Mouse (Mus musculus): ENCODE results near the gene Arhgdia. TPM values are rescaled to one million over a fixed set of nuclear protein-coding genes. Genes with fewer than 3 reads are reported as not detected.

Arhgdia gene
- polyA plus RNA-seq, 1 experiment: 760 TPM

DNA sequence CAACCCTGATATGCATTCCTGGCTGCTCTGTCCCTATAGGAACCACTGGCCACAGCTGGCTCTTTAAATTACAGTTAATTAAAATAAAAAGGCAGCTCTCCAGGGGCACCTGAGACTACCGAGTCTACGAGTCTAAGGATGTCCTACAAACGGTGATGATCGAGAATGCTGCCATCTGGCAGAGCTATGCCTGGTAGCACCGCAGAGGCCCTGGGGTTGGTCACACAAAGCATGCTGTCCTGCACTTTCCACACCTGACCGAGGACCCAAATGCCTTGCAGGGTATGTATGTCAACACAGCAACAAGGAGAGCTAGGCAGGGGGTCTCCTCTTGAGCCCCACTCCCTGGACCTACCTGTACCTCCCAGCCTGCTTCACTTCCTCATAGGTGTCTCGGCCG, 32.6 kb upstream of the Arhgdia start:
- TF ChIP-seq POLR2A (IDR thresholded peaks at IDR 0.05; ENCODE audit: borderline replicate concordance, low read depth, low read length): no peak
- no peak for TF ChIP-seq CTCF (IDR thresholded peaks at IDR 0.05; ENCODE audit: low read depth, low read length)
- Histone ChIP-seq H3K27ac (ENCODE audit: insufficient read depth, low read depth, low read length) (no peak overlapping the region), H3K4me3 (ENCODE audit: insufficient read depth, low read length) (no peak overlapping the region), H3K4me1 (ENCODE audit: control insufficient read depth, insufficient read depth, low read length) (peaks cover 17% of the 10 kb centered on the region)

DNA sequence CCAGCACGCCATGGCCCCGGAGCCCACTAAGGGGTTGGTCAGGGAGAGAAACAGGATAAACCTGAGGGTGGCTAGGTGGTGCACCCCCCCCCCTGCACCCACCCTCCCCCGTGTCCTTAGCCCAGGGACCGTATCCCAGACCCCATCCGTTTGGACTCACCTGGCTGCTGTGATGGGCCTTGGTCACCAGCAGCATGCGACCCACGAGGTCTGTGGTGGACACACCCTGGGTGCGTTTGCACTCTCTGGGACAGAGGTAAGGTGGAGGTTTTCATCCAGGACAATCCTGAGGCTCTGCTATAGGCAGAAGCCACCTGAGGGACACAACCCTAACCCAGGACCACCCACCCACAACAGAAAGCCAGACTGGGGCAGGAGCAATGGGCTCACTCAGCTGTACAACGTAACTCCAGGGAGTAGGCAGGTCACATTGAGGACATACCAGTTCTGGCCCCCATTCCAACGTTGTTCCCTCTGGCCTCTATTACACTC, 32.1 kb upstream of the Arhgdia start:
- no peak for TF ChIP-seq CTCF (IDR thresholded peaks at IDR 0.05; ENCODE audit: low read depth, low read length)
- no peak for TF ChIP-seq POLR2A (IDR thresholded peaks at IDR 0.05; ENCODE audit: borderline replicate concordance, low read depth, low read length)
- H3K27ac ChIP-seq (ENCODE audit: insufficient read depth, low read depth, low read length): no peak overlapping the region
- H3K4me1 ChIP-seq (ENCODE audit: control insufficient read depth, insufficient read depth, low read length): peaks cover 17% of the 10 kb centered on the region
- H3K4me3 ChIP-seq (ENCODE audit: insufficient read depth, low read length): no peak overlapping the region

DNA sequence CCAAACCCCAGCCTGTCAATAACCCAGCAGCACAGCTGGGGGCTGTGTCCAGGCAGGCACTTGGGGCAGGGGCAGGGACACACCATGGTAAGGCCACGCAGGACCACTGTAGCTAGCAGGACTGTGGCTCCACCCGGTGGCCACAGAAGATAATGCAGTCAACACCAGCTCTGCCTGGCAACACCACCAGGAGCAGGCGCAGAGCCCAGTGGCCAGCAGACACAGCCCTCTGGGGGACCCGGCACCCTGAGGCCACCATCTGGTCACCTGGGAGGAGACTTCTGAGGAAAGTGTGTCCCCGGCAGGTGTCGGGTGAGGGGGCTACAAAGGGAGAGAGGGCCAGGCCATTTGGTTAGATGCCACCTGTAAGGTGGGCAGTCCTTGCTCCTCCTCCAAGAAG, 31.3 kb upstream of the Arhgdia start:
- Histone ChIP-seq H3K4me1 (ENCODE audit: control insufficient read depth, insufficient read depth, low read length) (peaks cover 15% of the 10 kb centered on the region), H3K4me3 (ENCODE audit: insufficient read depth, low read length) (no peak overlapping the region), H3K27ac (ENCODE audit: insufficient read depth, low read depth, low read length) (no peak overlapping the region)
- peak; percentile 54 for TF ChIP-seq CTCF (IDR thresholded peaks at IDR 0.05; ENCODE audit: low read depth, low read length)
- TF ChIP-seq POLR2A (IDR thresholded peaks at IDR 0.05; ENCODE audit: borderline replicate concordance, low read depth, low read length): no peak

DNA sequence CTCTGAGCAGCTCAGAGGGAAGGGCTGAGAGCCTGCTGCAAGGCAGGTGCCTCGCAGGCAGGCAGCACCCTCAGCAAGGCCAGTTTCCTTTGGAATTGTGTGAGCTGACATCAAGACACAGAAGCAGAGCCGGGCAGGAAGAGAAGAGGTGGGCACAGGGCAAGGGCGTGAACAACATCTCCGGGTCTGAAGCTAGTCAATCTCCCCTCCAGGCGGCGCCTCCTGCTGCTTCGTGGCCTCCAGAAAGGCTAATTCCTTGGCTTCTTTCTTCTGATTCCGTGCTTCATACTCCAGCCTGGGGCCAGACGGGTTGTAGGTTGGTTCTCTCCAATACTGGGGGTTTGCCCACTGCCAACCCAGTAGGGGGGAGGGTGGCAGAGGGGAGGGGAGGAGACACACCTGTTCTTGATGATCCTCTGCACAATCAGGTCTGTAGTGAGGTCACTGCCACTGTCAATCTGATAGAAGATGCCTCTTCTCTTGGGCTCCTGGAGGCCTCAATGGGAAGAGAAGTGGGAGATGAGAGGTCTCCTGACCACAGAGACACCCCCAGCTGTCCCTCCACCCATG, 29.1 kb upstream of the Arhgdia start:
- TF ChIP-seq POLR2A (IDR thresholded peaks at IDR 0.05; ENCODE audit: borderline replicate concordance, low read depth, low read length): no peak
- TF ChIP-seq CTCF (IDR thresholded peaks at IDR 0.05; ENCODE audit: low read depth, low read length): no peak
- H3K4me3 ChIP-seq (ENCODE audit: insufficient read depth, low read length): no peak overlapping the region
- peaks cover 6% of the 10 kb centered on the region for H3K4me1 ChIP-seq (ENCODE audit: control insufficient read depth, insufficient read depth, low read length)
- no peak overlapping the region for H3K27ac ChIP-seq (ENCODE audit: insufficient read depth, low read depth, low read length)

DNA sequence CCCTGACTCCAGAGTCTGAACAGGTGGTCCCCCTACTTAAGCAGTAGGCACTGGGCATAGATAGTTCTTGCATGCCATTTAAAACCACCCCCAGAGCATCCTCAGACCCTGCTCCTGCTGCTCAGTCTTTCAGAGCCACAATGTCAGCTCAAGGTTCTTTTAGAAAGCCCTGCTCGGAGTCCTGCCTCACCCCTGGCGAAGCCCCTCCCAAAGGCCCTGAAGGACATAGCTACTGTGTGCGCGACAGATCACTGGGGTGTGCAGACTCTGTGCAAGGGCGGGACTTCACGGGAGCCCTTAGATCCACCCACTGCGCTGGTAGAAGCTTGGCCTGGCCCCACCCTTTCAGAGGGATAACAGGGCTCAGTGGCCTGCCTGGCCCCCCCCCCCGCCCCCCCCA, 27.8 kb upstream of the Arhgdia start:
- TF ChIP-seq POLR2A (IDR thresholded peaks at IDR 0.05; ENCODE audit: borderline replicate concordance, low read depth, low read length) (no peak), CTCF (IDR thresholded peaks at IDR 0.05; ENCODE audit: low read depth, low read length) (no peak)
- no peak overlapping the region for H3K4me3 ChIP-seq (ENCODE audit: insufficient read depth, low read length)
- H3K4me1 ChIP-seq (ENCODE audit: control insufficient read depth, insufficient read depth, low read length): no peaks in the 10 kb centered on the region; the same call in 1 of the 2 replicates
- no peak overlapping the region for H3K27ac ChIP-seq (ENCODE audit: insufficient read depth, low read depth, low read length)

DNA sequence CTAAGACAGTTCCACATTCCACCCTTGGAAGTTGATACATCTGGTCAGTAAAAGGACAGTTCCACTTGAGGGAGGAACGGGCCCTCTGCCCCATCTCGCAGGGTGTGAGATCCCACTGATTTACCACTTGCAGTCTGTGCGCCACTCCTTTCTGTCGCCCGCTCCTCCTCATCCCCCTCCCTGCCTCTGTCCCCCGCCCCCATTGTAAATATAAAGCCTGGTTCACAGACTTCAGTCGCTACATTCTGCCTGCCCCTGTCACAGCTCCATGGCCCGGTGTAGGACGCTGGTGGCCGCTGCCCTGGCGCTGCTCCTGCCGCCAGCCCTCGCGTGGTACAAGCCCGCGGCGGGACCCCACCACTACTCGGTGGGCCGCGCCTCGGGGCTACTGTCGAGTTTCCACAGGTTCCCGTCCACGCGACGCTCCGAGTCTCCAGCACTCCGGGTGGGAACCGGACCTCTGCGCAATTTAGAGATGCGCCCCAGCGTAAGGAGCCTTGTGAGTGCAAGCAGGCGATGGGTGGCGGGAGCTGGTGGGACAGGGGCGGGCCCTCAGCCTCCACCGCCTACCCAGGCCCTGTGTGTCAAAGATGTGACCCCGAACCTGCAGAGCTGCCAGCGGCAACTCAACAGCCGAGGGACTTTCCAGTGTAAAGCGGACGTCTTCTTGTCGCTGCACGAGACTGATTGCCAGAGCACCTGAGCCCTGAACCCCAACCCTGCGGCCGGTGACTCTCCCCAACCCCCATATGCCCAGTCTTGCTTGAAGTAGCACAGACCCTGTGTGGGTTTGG, 27.0 kb upstream of the Arhgdia start, which contains the start of gene Npb:
Gene Npb (plus strand): TSS at position 237 of the 794 bp plus-strand sequence.
- Histone ChIP-seq H3K4me1 (ENCODE audit: control insufficient read depth, insufficient read depth, low read length) (no peaks in the 10 kb centered on the region), H3K27ac (ENCODE audit: insufficient read depth, low read depth, low read length) (no peak within 1 kb of the TSS), H3K4me3 (ENCODE audit: insufficient read depth, low read length) (no peak within 1 kb of the TSS)
- TF ChIP-seq CTCF (IDR thresholded peaks at IDR 0.05; ENCODE audit: low read depth, low read length): no peak
- TF ChIP-seq POLR2A (IDR thresholded peaks at IDR 0.05; ENCODE audit: borderline replicate concordance, low read depth, low read length): no peak

DNA sequence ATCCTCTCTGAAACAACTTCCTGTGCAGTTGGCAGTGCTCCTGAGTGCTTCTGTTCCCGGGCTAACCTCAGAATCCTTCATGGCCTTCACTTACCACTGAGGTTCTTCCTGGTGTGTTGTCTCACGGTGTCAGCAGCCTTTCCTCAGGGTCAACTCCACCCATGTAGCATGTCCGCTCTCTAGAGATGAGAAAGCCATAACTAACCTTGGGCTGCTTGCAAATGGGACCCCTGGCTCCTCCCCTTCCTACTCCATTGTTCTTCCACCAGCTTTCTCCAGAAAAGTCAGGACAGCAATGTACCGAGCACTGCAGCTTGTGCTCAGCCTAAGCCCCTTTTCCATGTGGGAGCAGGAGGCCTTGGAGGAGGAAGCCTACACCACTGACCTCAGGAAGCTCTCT, 25.3 kb upstream of the Arhgdia start:
- Histone ChIP-seq H3K27ac (ENCODE audit: insufficient read depth, low read depth, low read length) (no peak overlapping the region), H3K4me1 (ENCODE audit: control insufficient read depth, insufficient read depth, low read length) (no peaks in the 10 kb centered on the region), H3K4me3 (ENCODE audit: insufficient read depth, low read length) (no peak overlapping the region)
- no peak for TF ChIP-seq POLR2A (IDR thresholded peaks at IDR 0.05; ENCODE audit: borderline replicate concordance, low read depth, low read length)
- no peak for TF ChIP-seq CTCF (IDR thresholded peaks at IDR 0.05; ENCODE audit: low read depth, low read length)

DNA sequence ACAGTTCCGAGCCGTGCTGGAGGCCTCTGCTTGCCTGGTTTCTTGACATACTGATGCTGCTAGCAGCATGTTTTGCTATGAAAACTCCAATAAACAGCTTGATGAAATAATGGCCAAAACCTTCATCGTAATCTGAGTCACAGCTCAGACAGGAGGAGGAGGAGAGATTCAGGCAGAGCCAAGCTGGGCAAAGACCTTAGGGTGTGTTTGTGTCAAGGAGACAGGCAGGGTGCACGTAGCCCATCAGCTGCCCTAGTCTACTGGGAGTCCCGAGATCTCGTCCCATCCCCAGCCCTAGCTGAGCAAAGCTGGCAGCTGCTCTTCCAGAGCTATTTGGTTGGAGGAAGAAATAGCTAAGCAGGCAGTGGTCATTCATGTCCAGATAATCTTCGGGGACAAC, 24.2 kb upstream of the Arhgdia start:
- no peak overlapping the region for H3K27ac ChIP-seq (ENCODE audit: insufficient read depth, low read depth, low read length)
- H3K4me1 ChIP-seq (ENCODE audit: control insufficient read depth, insufficient read depth, low read length): no peaks in the 10 kb centered on the region; the same call in 1 of the 2 replicates
- H3K4me3 ChIP-seq (ENCODE audit: insufficient read depth, low read length): no peak overlapping the region
- TF ChIP-seq POLR2A (IDR thresholded peaks at IDR 0.05; ENCODE audit: borderline replicate concordance, low read depth, low read length) (no peak), CTCF (IDR thresholded peaks at IDR 0.05; ENCODE audit: low read depth, low read length) (no peak)

DNA sequence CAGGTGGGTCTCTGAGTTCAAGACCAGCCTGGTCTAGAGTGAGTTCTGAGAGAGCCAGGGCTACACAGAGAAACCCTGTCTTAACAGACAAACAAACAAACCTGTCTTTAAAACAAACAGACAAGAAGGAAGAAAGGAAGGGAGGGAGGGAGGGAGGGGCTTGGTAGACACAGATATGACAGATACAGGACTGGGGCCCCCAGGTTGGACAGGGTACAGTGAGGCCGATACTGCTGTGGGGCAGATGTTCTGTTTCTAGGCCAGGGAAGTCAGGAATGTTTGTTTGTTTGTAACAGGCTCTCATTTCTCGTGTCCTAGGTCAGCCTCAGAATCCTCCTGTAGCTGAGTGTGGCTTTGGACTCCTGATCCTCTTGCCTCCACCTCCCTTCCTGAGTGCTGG, 22.1 kb upstream of the Arhgdia start:
- Histone ChIP-seq H3K27ac (ENCODE audit: insufficient read depth, low read depth, low read length) (no peak overlapping the region), H3K4me3 (ENCODE audit: insufficient read depth, low read length) (no peak overlapping the region), H3K4me1 (ENCODE audit: control insufficient read depth, insufficient read depth, low read length) (peaks cover 14% of the 10 kb centered on the region)
- TF ChIP-seq CTCF (IDR thresholded peaks at IDR 0.05; ENCODE audit: low read depth, low read length) (no peak), POLR2A (IDR thresholded peaks at IDR 0.05; ENCODE audit: borderline replicate concordance, low read depth, low read length) (no peak)

DNA sequence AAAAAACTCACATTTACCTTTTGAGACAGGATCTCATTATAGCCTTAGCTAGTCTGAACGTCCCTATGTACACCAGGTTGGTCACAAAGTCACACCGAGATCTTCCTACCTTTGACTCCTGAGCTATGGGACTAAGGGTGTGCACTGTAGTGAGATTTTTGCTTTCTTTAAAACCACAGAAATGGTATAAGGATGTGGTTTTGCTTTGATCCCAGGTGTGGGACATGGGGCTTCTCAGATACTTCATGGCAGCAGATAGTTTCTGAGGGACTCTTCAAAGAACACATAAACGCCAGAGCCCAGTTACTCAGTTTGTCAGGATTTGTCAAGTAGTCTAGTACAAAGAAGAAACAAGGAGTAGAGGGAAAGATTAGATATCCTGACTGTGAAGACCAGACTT, 19.3 kb upstream of the Arhgdia start:
- H3K4me3 ChIP-seq (ENCODE audit: insufficient read depth, low read length): no peak overlapping the region
- H3K4me1 ChIP-seq (ENCODE audit: control insufficient read depth, insufficient read depth, low read length): peaks cover 23% of the 10 kb centered on the region
- TF ChIP-seq CTCF (IDR thresholded peaks at IDR 0.05; ENCODE audit: low read depth, low read length) (no peak), POLR2A (IDR thresholded peaks at IDR 0.05; ENCODE audit: borderline replicate concordance, low read depth, low read length) (no peak)
- no peak overlapping the region for H3K27ac ChIP-seq (ENCODE audit: insufficient read depth, low read depth, low read length)
